8 mouse cellular contexts compared by ENCODE assay signal in the genomic region with DNA sequence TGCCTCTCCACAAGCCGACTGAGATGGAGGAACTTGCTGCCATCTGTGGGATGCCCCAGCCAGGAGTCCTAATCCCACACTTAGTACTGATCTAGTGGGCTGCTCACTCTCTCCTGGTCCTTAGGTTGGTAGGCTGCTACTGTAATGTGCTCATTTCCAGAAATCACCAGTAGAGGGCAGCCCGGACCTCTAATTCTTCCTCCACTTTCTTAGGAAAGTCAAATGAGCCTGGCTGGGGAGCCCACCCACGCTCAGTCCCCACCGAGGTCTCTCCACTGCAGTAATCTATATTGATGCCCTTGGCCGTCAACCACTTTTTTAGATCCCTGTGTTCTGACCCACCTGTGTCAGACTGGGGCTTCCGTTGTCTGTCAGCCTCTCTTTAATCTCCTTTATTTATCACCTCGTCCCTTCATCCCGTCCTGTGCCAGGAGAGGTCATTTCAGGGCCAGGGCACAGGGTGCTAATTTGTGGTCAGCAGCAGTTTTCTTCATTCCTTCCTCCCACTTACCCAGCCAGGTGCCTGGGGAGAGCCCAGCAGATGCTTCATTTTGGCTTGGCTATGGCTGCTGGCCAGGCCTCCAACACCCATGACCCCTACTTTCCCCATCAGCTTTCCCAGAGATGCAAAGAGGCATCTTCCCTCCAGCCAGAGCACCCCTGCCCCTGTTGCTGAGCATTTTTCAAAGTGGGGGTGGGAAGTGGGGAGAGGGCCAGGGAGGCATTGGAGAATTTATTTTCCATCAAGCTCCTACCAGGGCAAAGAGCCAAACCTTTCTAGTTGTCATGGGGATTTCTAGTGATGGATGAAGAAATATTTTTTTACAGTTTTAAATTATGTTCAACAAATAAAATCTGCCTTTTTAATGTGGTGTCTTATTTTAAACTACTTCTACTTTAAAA. TPM values are rescaled to one million over a fixed set of nuclear protein-coding genes. Genes with fewer than 3 reads are reported as not detected.
A peak's percentile ranks its signal among the peaks of the same experiment; 100 is the strongest.
DNase-seq lines count a peak whose midpoint lies in the region; ATAC-seq and TF ChIP-seq lines count a peak whose summit lies in the region.

No protein-coding gene starts in this region.

- H3K4me1 ChIP-seq in heart, adult 2 months (ENCODE audit: control insufficient read depth, insufficient read depth, low read length), result peaks cover 13% of the 10 kb centered on the region
- H3K4me1 ChIP-seq in limb, embryonic 14.5 days (ENCODE audit: control insufficient read depth, insufficient read depth, low read length), result peaks cover 14% of the 10 kb centered on the region

- no peak for TF ChIP-seq POLR2A in heart, adult 2 months (IDR thresholded peaks at IDR 0.05; ENCODE audit: insufficient read depth, low read depth, low read length)
- no peak for TF ChIP-seq POLR2A in limb, embryonic 14.5 days (IDR thresholded peaks at IDR 0.05; ENCODE audit: borderline replicate concordance, extremely low read depth, insufficient read depth, insufficient read length)

- H3K9ac ChIP-seq in heart, adult 2 months (ENCODE audit: low read depth, low read length), result no peak overlapping the region
- H3K9ac ChIP-seq in limb, embryonic 14.5 days (ENCODE audit: low read depth, low read length, severe bottlenecking), result no peak overlapping the region

- WGBS in heart, adult 2 months, result 35% methylated on average over 8 of the region's 8 CpGs
- 13% methylated on average over 8 of the region's 8 CpGs for WGBS in limb, embryonic 14.5 days

- peak; percentile 90 for TF ChIP-seq CTCF in heart, adult 2 months (IDR thresholded peaks at IDR 0.05)

- peak; percentile 69 for DNase-seq in A20 (ENCODE audit: low read depth, low spot score)
- peak; percentile 83 for DNase-seq in NIH3T3 (ENCODE audit: low read depth)
- DNase-seq in embryo, embryonic 11 days, result peak; percentile 86
- peak; percentile 66 to 77 for DNase-seq in heart, adult 2 months
- DNase-seq in kidney, adult 9 months, result peak; percentile 74
- peak; percentile 89 for DNase-seq in limb, embryonic 14.5 days (ENCODE audit: low spot score)
- peak; percentile 79 for DNase-seq in naive thymus-derived CD4-positive, alpha-beta T cell, adult 2 months (ENCODE audit: low read depth)
- peak; percentile 36 to 73 for DNase-seq in thymus, postnatal 10 days (ENCODE audit: low spot score in 2 of 2)

- H3K4me2 ChIP-seq in limb, embryonic 14.5 days (replicated peaks; ENCODE audit: low read depth, low read length, severe bottlenecking), result no peak overlapping the region

- H3K79me2 ChIP-seq in heart, adult 2 months (replicated peaks; ENCODE audit: control insufficient read depth, insufficient read depth, low read length), result no peaks in the 10 kb centered on the region

- TF ChIP-seq EP300 in heart, adult 2 months (IDR thresholded peaks at IDR 0.05; ENCODE audit: insufficient read depth, low read depth, low read length), result 0 out of 2 replicates have a peak, but pooled peaks have one; percentile 47

- no peak overlapping the region for H3K27ac ChIP-seq in heart, adult 2 months
- no peak overlapping the region for H3K27ac ChIP-seq in limb, embryonic 14.5 days (replicated peaks; ENCODE audit: low read depth, low read length)

- no peak overlapping the region for H3K4me3 ChIP-seq in heart, adult 2 months
- no peak overlapping the region for H3K4me3 ChIP-seq in limb, embryonic 14.5 days (replicated peaks; ENCODE audit: low read length)

- intact Hi-C loops in heart, adult 2 months (cut with DNase I), result loop anchor here (1.0 to 5.0 kb wide), 5 partner anchors 83 to 350 kb away; no protein-coding TSS in a partner anchor

- H3K27me3 ChIP-seq in heart, adult 2 months (ENCODE audit: control insufficient read depth, insufficient read depth, low read length), result no peaks in the 10 kb centered on the region
- H3K27me3 ChIP-seq in limb, embryonic 14.5 days (ENCODE audit: control insufficient read depth, insufficient read depth, low read length), result peaks cover 9% of the 10 kb centered on the region

- no peaks in the 10 kb centered on the region for H3K9me3 ChIP-seq in limb, embryonic 14.5 days (ENCODE audit: control insufficient read depth, low read length)

- no peaks in the 10 kb centered on the region; the same call in 1 of the 2 replicates for H3K36me3 ChIP-seq in heart, adult 2 months (ENCODE audit: control insufficient read depth, insufficient read depth, low read length)
- peaks cover 26% of the 10 kb centered on the region for H3K36me3 ChIP-seq in limb, embryonic 14.5 days (ENCODE audit: control insufficient read depth, insufficient read depth, low read length)

- peak; percentile 62 for ATAC-seq in limb, embryonic 14.5 days (ENCODE audit: low FRiP score, low read depth)

RNA-seq across cellular contexts. Expression of a gene that starts 5.2 kb away (rescaled TPM):
- total RNA-seq in heart, adult 2 months (2021), result 10 to 100 TPM; 53.4 to 67.5 TPM
- polyA plus RNA-seq in heart, adult 2 months (2012; rRNA removed), result 56.7 and 58.4 TPM in 2 replicates
- 12.6 and 16.9 TPM in 2 replicates for polyA plus RNA-seq in limb, embryonic 14.5 days (2012; rRNA removed)
- polyA plus RNA-seq in limb, embryonic 14.5 days (2014; fragmentation: Nextera tagmentation; extraction: Ambion mirVana), result 10.5 and 11.8 TPM in 2 replicates

RNA-seq across cellular contexts. Expression of a gene that starts 14.8 kb away (rescaled TPM):
- total RNA-seq in heart, adult 2 months (2021), result 10 to 100 TPM; 12.2 to 15.2 TPM
- 23.9 and 31.1 TPM in 2 replicates for polyA plus RNA-seq in heart, adult 2 months (2012; rRNA removed)
- polyA plus RNA-seq in limb, embryonic 14.5 days (2012; rRNA removed), result 46.6 and 61.0 TPM in 2 replicates
- polyA plus RNA-seq in limb, embryonic 14.5 days (2014; fragmentation: Nextera tagmentation; extraction: Ambion mirVana), result 34.7 and 38.0 TPM in 2 replicates

RNA-seq across cellular contexts. Expression of a gene that starts 15.1 kb away (rescaled TPM):
- total RNA-seq in heart, adult 2 months (2021), result 1 to 10 TPM; 7.6 to 8.1 TPM
- polyA plus RNA-seq in heart, adult 2 months (2012; rRNA removed), result 5.5 and 7.3 TPM in 2 replicates
- 13.8 and 17.4 TPM in 2 replicates for polyA plus RNA-seq in limb, embryonic 14.5 days (2012; rRNA removed)
- polyA plus RNA-seq in limb, embryonic 14.5 days (2014; fragmentation: Nextera tagmentation; extraction: Ambion mirVana), result 8.4 and 9.2 TPM in 2 replicates

RNA-seq across cellular contexts. Expression of a gene that starts 36.5 kb away (rescaled TPM):
- not detected for total RNA-seq in heart, adult 2 months (2021)
- polyA plus RNA-seq in heart, adult 2 months (2012; rRNA removed), result 0.44 and 0.59 TPM in 2 replicates
- 0.85 and 1.3 TPM in 2 replicates for polyA plus RNA-seq in limb, embryonic 14.5 days (2012; rRNA removed)
- 0.47 TPM in 1 of 2 replicates, not detected in the other for polyA plus RNA-seq in limb, embryonic 14.5 days (2014; fragmentation: Nextera tagmentation; extraction: Ambion mirVana)

RNA-seq across cellular contexts. Expression of a gene that starts 40.5 kb away (rescaled TPM):
- total RNA-seq in heart, adult 2 months (2021), result under 1 TPM; 0.61 to 0.63 TPM
- polyA plus RNA-seq in heart, adult 2 months (2012; rRNA removed), result 1.00 and 1.2 TPM in 2 replicates
- polyA plus RNA-seq in limb, embryonic 14.5 days (2012; rRNA removed), result 0.24 and 0.67 TPM in 2 replicates
- 0.52 and 0.55 TPM in 2 replicates for polyA plus RNA-seq in limb, embryonic 14.5 days (2014; fragmentation: Nextera tagmentation; extraction: Ambion mirVana)
